Mouse (Mus musculus) heart, adult 2 months (tissue): ENCODE data around the gene Cdca8. TPM values are rescaled to one million over a fixed set of nuclear protein-coding genes. Genes with fewer than 3 reads are reported as not detected.

ENCODE experiments used
- DNase-seq, 2 experiments: peaks; one replicate each; pipeline ENCODE4 v3.0.0; 2021
- H3K27ac ChIP-seq: fragments of 200-600 bp; 2 replicates; pipeline ENCODE4 v1.8.1; 2022
- H3K27me3 ChIP-seq: fragments of 200-500 bp; 2 replicates; pipeline ENCODE4 v1.6.1; 2012; ENCODE audit warnings: mild to moderate bottlenecking, low read length, inconsistent platforms, mixed read lengths; ENCODE audit not compliant: control insufficient read depth, insufficient read depth
- H3K36me3 ChIP-seq: fragments of 200-500 bp; 2 replicates; pipeline ENCODE4 v1.6.1; 2012; ENCODE audit warnings: low read length, inconsistent platforms; ENCODE audit not compliant: control insufficient read depth, insufficient read depth
- H3K4me1 ChIP-seq: fragments of 200-500 bp; 2 replicates; pipeline ENCODE4 v1.6.1; 2011; ENCODE audit warnings: low read length; ENCODE audit not compliant: control insufficient read depth, insufficient read depth
- H3K4me3 ChIP-seq: fragments of 200-600 bp; 2 replicates; pipeline ENCODE4 v1.8.1; 2022
- H3K79me2 ChIP-seq: fragments of 200-500 bp; replicated peaks from 2 replicates; pipeline ENCODE4 v1.6.1; 2012; ENCODE audit warnings: mild to moderate bottlenecking, inconsistent platforms, low read length, moderate library complexity, mixed read lengths; ENCODE audit not compliant: control insufficient read depth, insufficient read depth
- H3K9ac ChIP-seq: fragments of 200-500 bp; 2 replicates; pipeline ENCODE4 v1.6.1; 2012; ENCODE audit warnings: low read depth, mild to moderate bottlenecking, control low read depth, inconsistent platforms, low read length, mixed read lengths
- CTCF ChIP-seq: fragments of 200-600 bp; IDR thresholded peaks from 2 replicates; pipeline ENCODE4 v1.8.1; 2022; ENCODE audit warnings: antibody characterized with exemption, mild to moderate bottlenecking, moderate library complexity
- EP300 ChIP-seq: fragments of 200-500 bp; IDR thresholded peaks from 2 replicates; pipeline ENCODE4 v1.6.1; 2011; ENCODE audit warnings: low read depth, low read length, control low read depth; ENCODE audit not compliant: insufficient read depth
- POLR2A ChIP-seq: fragments of 200-500 bp; IDR thresholded peaks from 2 replicates; pipeline ENCODE4 v1.6.1; 2011; ENCODE audit warnings: mild to moderate bottlenecking, low read depth, low read length, control low read depth; ENCODE audit not compliant: insufficient read depth
- WGBS: fragments of 180-500 bp; shearing (Covaris S2); methylation state at CpG from one replicate; pipeline ENCODE4 v1.1.7; 2018; 5-methylcytosine and 5-hydroxymethylcytosine counted together
- intact Hi-C: fragments of 180-260 bp; cut with DNase I; formaldehyde crosslinking; loops from one replicate; pipeline ENCODE4 v1.15.1; 2025
- polyA plus RNA-seq: library from polyadenylated mRNA; depleted of rRNA; stranded (reverse); fragments of >200 nt; gene quantifications from 2 replicates; pipeline ENCODE4 v1.2.3, GENCODE M21; 2012
- total RNA-seq, 2 experiments: library from RNA; stranded (reverse); gene quantifications; 2 replicates each; pipeline ENCODE4 v1.2.3; 2021

Cdca8 gene
- total and polyA plus RNA-seq, 3 experiments = 0.52 to 0.59 (median 0.57) TPM

GRCm38 (mm10) chr4:124960940-124961339 lies 21.8 kb upstream of the Cdca8 start:
- Histone ChIP-seq H3K9ac (no peak overlapping the region), H3K4me3 (no peak overlapping the region), H3K36me3 (no peaks in the 10 kb centered on the region), H3K4me1 (no peaks in the 10 kb centered on the region), H3K79me2 (no peaks in the 10 kb centered on the region), H3K27ac (no peak overlapping the region), H3K27me3 (no peaks in the 10 kb centered on the region)
- intact Hi-C loops = no loop called here
- TF ChIP-seq POLR2A (no peak), EP300 (no peak), CTCF (no peak)
- no peak for DNase-seq
- WGBS = 74% methylated on average over 11 of the region's 11 CpGs

- intact Hi-C loops = no loop called here
- DNase-seq = peak; percentile 34 to 46
- 53% methylated on average over 11 of the region's 11 CpGs for WGBS
These were observed 20.0 kb upstream of the Cdca8 start for GRCm38 (mm10) chr4:124959062-124959461.

GRCm38 (mm10) chr4:124957284-124957683 lies 18.2 kb upstream of the Cdca8 start:
- intact Hi-C loops = no loop called here
- peak in 1 of 2 experiments; percentile 21 for DNase-seq
- 49% methylated on average over 2 of the region's 2 CpGs for WGBS
- H3K27ac ChIP-seq = no peak overlapping the region
- no peaks in the 10 kb centered on the region for H3K79me2 ChIP-seq
- no peaks in the 10 kb centered on the region for H3K4me1 ChIP-seq
- H3K4me3 ChIP-seq = no peak overlapping the region
- TF ChIP-seq EP300 (no peak), POLR2A (no peak), CTCF (no peak)
- H3K36me3 ChIP-seq = no peaks in the 10 kb centered on the region
- no peaks in the 10 kb centered on the region for H3K27me3 ChIP-seq
- no peak overlapping the region for H3K9ac ChIP-seq

More at GRCm38 (mm10) chr4:124959062-124959461, 20.0 kb upstream of the Cdca8 start:
- Histone ChIP-seq H3K9ac (no peak overlapping the region), H3K27ac (no peak overlapping the region), H3K36me3 (no peaks in the 10 kb centered on the region), H3K4me3 (no peak overlapping the region), H3K4me1 (no peaks in the 10 kb centered on the region), H3K27me3 (no peaks in the 10 kb centered on the region), H3K79me2 (no peaks in the 10 kb centered on the region)
- TF ChIP-seq EP300 = no peak
- TF ChIP-seq POLR2A = no peak
- no peak for TF ChIP-seq CTCF

- TF ChIP-seq POLR2A (no peak), EP300 (no peak), CTCF (no peak)
- Histone ChIP-seq H3K27me3 (no peaks in the 10 kb centered on the region), H3K79me2 (no peaks in the 10 kb centered on the region), H3K9ac (no peak overlapping the region), H3K27ac (no peak overlapping the region), H3K36me3 (no peaks in the 10 kb centered on the region), H3K4me3 (no peak overlapping the region), H3K4me1 (no peaks in the 10 kb centered on the region)
- WGBS = 28% methylated on average over 4 of the region's 4 CpGs
- intact Hi-C loops = no loop called here
- DNase-seq = peak in 1 of 2 experiments; percentile 13
These were observed 14.4 kb upstream of the Cdca8 start for GRCm38 (mm10) chr4:124953546-124953945.

- intact Hi-C loops = no loop called here
- WGBS = 31% methylated on average over 10 of the region's 10 CpGs
- no peaks in the 10 kb centered on the region for H3K27me3 ChIP-seq
- no peaks in the 10 kb centered on the region for H3K79me2 ChIP-seq
- H3K36me3 ChIP-seq = no peaks in the 10 kb centered on the region
- H3K4me1 ChIP-seq = no peaks in the 10 kb centered on the region
- no peak for DNase-seq
- H3K27ac ChIP-seq = no peak overlapping the region
- no peak overlapping the region for H3K4me3 ChIP-seq
- H3K9ac ChIP-seq = no peak overlapping the region
- TF ChIP-seq POLR2A (no peak), CTCF (no peak), EP300 (no peak)
These were observed 11.9 kb upstream of the Cdca8 start for GRCm38 (mm10) chr4:124951036-124951433.

- intact Hi-C loops = no loop called here
- no peaks in the 10 kb centered on the region for H3K36me3 ChIP-seq
- H3K4me1 ChIP-seq = no peaks in the 10 kb centered on the region
- no peak overlapping the region for H3K9ac ChIP-seq
- H3K27ac ChIP-seq = no peak overlapping the region
- no peaks in the 10 kb centered on the region for H3K27me3 ChIP-seq
- no peak for DNase-seq
- H3K79me2 ChIP-seq = no peaks in the 10 kb centered on the region
- no peak overlapping the region for H3K4me3 ChIP-seq
- TF ChIP-seq EP300 (no peak), POLR2A (no peak), CTCF (no peak)
- WGBS = 69% methylated on average over 21 of the region's 21 CpGs
These were observed 11.3 kb upstream of the Cdca8 start for GRCm38 (mm10) chr4:124950181-124951035.
